Mouse (Mus musculus) limb, embryonic 12.5 days (tissue): ENCODE results near the gene Tm7sf2. TPM values are rescaled to one million over a fixed set of nuclear protein-coding genes. Genes with fewer than 3 reads are reported as not detected.

Experiments used
- ATAC-seq: fragments of 200-750 bp; cut with Nextera tagmentation; 2 replicates; pipeline ENCODE4 v1.8.0; 2017; ENCODE audit warnings: low read depth, moderate TSS enrichment; ENCODE audit not compliant: insufficient number of reproducible peaks, insufficient read depth, low FRiP score, low TSS enrichment
- H3K27ac ChIP-seq: fragments of 300-500 bp; sonication (generic); 2 replicates; pipeline ENCODE4 v1.5.1; 2016; ENCODE audit warnings: mild to moderate bottlenecking, moderate library complexity
- H3K27me3 ChIP-seq: fragments of 300-500 bp; sonication (generic); 2 replicates; pipeline ENCODE4 v1.6.1; 2016; ENCODE audit warnings: mild to moderate bottlenecking, moderate library complexity
- H3K36me3 ChIP-seq: fragments of 300-500 bp; sonication (generic); 2 replicates; pipeline ENCODE4 v1.6.1; 2016; ENCODE audit warnings: mild to moderate bottlenecking, moderate library complexity
- H3K4me1 ChIP-seq: fragments of 300-500 bp; sonication (generic); replicated peaks from 2 replicates; pipeline ENCODE4 v1.6.1; 2016
- H3K4me2 ChIP-seq: fragments of 300-500 bp; sonication (generic); 2 replicates; pipeline ENCODE4 v1.6.1; 2016; ENCODE audit warnings: mild to moderate bottlenecking, moderate library complexity
- H3K4me3 ChIP-seq: fragments of 300-500 bp; sonication (generic); replicated peaks from 2 replicates; pipeline ENCODE4 v1.5.1; 2016; ENCODE audit warnings: mild to moderate bottlenecking
- H3K9ac ChIP-seq: fragments of 300-500 bp; sonication (generic); replicated peaks from 2 replicates; pipeline ENCODE4 v1.6.1; 2016; ENCODE audit warnings: mild to moderate bottlenecking, moderate library complexity
- H3K9me3 ChIP-seq: fragments of 300-500 bp; sonication (generic); 2 replicates; pipeline ENCODE4 v1.6.1; 2016; ENCODE audit warnings: mild to moderate bottlenecking, moderate library complexity
- WGBS: fragments of 180-500 bp; shearing (Covaris S2); methylation state at CpG from one replicate; pipeline ENCODE4 v1.1.7; 2016; 5-methylcytosine and 5-hydroxymethylcytosine counted together
- polyA plus RNA-seq: library from polyadenylated mRNA; unstranded; fragments of >200 nt; fragmentation: Nextera tagmentation; extraction: Ambion mirVana; gene quantifications from 2 replicates; pipeline ENCODE4 v1.2.1, GENCODE M21; 2016

Gene Tm7sf2
- polyA plus RNA-seq, 1 experiment from 2014 or later, result 24.4 TPM

GRCm38 (mm10) chr19:6040002-6040401 lies 28.2 kb downstream of the Tm7sf2 start:
- Histone ChIP-seq H3K4me1 (peaks cover under 1% of the 10 kb centered on the region; the same call in 1 of the 2 replicates), H3K27me3 (no peaks in the 10 kb centered on the region), H3K27ac (no peak overlapping the region), H3K9me3 (no peaks in the 10 kb centered on the region), H3K9ac (no peak overlapping the region), H3K36me3 (no peaks in the 10 kb centered on the region), H3K4me3 (no peak overlapping the region), H3K4me2 (no peak overlapping the region)
- no peak for ATAC-seq

DNA sequence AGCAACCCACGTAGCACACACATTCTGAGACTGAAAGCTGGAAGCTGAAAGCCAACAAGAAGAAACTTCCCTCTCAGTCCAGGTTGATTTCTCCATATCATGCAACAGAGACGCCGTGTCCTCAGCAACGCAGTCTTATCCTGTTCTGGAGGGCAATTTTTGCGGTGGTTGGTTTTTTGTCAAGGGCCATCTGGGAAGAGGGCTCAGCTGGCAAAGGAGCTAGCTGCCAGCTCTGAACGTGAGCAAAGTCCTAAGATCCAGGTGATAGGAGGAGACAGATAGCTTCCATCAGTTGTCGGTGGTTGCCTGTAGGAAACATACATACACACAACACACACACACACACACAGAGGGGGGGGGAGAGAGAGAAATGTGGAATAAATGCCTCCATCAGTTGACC lies 29.8 kb downstream of the Tm7sf2 start:
- Histone ChIP-seq H3K9ac (no peak overlapping the region), H3K36me3 (no peaks in the 10 kb centered on the region), H3K4me2 (no peak overlapping the region), H3K4me1 (no peaks in the 10 kb centered on the region), H3K27ac (no peak overlapping the region), H3K27me3 (no peaks in the 10 kb centered on the region), H3K9me3 (no peaks in the 10 kb centered on the region), H3K4me3 (no peak overlapping the region)
- ATAC-seq, result no peak
- 82% methylated on average over 7 of the region's 7 CpGs for WGBS

GRCm38 (mm10) chr19:6037695-6038094 lies 30.5 kb downstream of the Tm7sf2 start:
- Histone ChIP-seq H3K9me3 (no peaks in the 10 kb centered on the region), H3K4me2 (no peak overlapping the region), H3K27me3 (no peaks in the 10 kb centered on the region), H3K4me1 (no peaks in the 10 kb centered on the region), H3K36me3 (no peaks in the 10 kb centered on the region), H3K27ac (no peak overlapping the region), H3K9ac (no peak overlapping the region), H3K4me3 (no peak overlapping the region)
- ATAC-seq, result no peak

DNA sequence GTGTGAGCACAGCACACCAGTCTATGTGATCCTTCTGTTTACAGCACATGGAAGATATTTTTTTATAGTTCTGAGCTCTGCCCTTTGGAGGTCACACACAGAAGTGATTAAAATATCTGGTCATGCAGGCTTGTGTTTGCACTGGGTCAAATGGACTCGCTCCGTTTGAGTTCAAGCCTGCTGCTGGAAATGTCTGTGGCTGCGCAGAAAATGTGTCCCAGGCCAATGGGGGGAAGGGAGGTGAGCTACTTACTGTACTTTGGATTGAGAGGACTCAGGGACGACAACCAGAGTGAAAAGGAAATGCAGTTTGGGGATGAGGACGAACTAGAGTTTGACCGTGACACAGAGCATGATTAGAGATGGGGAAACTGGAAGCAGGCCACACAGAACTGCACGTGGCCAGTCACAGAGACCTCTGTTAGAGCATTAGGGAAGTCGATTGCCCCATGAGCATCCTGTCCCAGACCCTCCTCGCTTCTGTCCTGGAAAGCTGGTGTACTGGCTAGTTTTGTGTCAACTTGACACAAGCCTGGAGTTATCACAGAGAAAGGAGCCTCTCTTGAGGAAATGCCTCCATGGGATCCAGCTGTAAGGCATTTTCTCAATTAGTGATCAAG lies 32.1 kb downstream of the Tm7sf2 start:
- H3K36me3 ChIP-seq, result no peaks in the 10 kb centered on the region
- no peaks in the 10 kb centered on the region for H3K4me1 ChIP-seq
- H3K27ac ChIP-seq, result no peak overlapping the region
- H3K4me2 ChIP-seq, result no peak overlapping the region
- H3K9ac ChIP-seq, result no peak overlapping the region
- no peak overlapping the region for H3K4me3 ChIP-seq
- H3K9me3 ChIP-seq, result no peaks in the 10 kb centered on the region
- no peak for ATAC-seq
- WGBS, result 73% methylated on average over 9 of the region's 9 CpGs
- H3K27me3 ChIP-seq, result no peaks in the 10 kb centered on the region

- Histone ChIP-seq H3K36me3 (no peaks in the 10 kb centered on the region), H3K27ac (no peak overlapping the region), H3K4me2 (no peak overlapping the region), H3K4me1 (no peaks in the 10 kb centered on the region), H3K9me3 (no peaks in the 10 kb centered on the region), H3K27me3 (no peaks in the 10 kb centered on the region), H3K9ac (no peak overlapping the region), H3K4me3 (no peak overlapping the region)
- ATAC-seq, result no peak
- WGBS, result 68% methylated on average over 14 of the region's 14 CpGs
These were observed 37.5 kb downstream of the Tm7sf2 start for GRCm38 (mm10) chr19:6030520-6031280.

- WGBS, result 79% methylated on average over 9 of the region's 9 CpGs
- no peak overlapping the region for H3K9ac ChIP-seq
- no peaks in the 10 kb centered on the region for H3K9me3 ChIP-seq
- H3K36me3 ChIP-seq, result no peaks in the 10 kb centered on the region
- H3K4me2 ChIP-seq, result no peak overlapping the region
- H3K4me3 ChIP-seq, result no peak overlapping the region
- no peak for ATAC-seq
- H3K4me1 ChIP-seq, result no peaks in the 10 kb centered on the region
- no peak overlapping the region for H3K27ac ChIP-seq
- H3K27me3 ChIP-seq, result no peaks in the 10 kb centered on the region
These were observed 38.7 kb downstream of the Tm7sf2 start for GRCm38 (mm10) chr19:6029426-6029825.

DNA sequence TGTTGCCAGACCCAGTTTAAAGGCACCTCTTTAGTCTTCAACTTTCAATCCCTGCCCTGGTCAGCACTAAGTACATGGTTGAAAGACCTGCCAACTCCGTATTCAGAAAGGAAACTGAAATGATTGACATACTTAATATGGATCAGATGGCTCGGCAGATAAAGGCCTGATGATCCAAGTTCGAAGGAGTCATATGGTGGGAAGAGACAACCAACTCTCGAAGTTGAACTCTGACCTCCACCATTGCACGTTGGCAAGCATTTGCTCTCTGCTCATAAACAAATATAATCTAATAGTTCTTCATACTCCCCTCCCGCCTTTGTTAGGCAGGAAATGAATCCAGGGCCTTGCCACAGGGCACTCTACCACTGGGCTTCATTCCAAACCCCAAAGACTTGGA lies 39.2 kb downstream of the Tm7sf2 start:
- no peaks in the 10 kb centered on the region for H3K36me3 ChIP-seq
- no peaks in the 10 kb centered on the region for H3K27me3 ChIP-seq
- H3K4me1 ChIP-seq, result no peaks in the 10 kb centered on the region
- no peak overlapping the region for H3K9ac ChIP-seq
- H3K9me3 ChIP-seq, result no peaks in the 10 kb centered on the region
- no peak overlapping the region for H3K4me3 ChIP-seq
- 85% methylated on average over 6 of the region's 6 CpGs for WGBS
- no peak for ATAC-seq
- H3K27ac ChIP-seq, result no peak overlapping the region
- H3K4me2 ChIP-seq, result no peak overlapping the region

GRCm38 (mm10) chr19:6023930-6024329 lies 44.2 kb downstream of the Tm7sf2 start:
- ATAC-seq, result no peak
- no peak overlapping the region for H3K4me3 ChIP-seq
- 78% methylated on average over 7 of the region's 7 CpGs for WGBS

GRCm38 (mm10) chr19:6023059-6023458 lies 45.1 kb downstream of the Tm7sf2 start:
- 67% methylated on average over 8 of the region's 8 CpGs for WGBS
- H3K27ac ChIP-seq, result no peak overlapping the region
- H3K27me3 ChIP-seq, result 0 out of 2 replicates have a peak, but pooled peaks cover 4% of the 10 kb centered on the region
- no peak overlapping the region for H3K4me2 ChIP-seq
- H3K4me3 ChIP-seq, result no peak overlapping the region
- H3K4me1 ChIP-seq, result no peaks in the 10 kb centered on the region
- no peak for ATAC-seq
- no peak overlapping the region for H3K9ac ChIP-seq
- H3K36me3 ChIP-seq, result no peaks in the 10 kb centered on the region
- no peaks in the 10 kb centered on the region for H3K9me3 ChIP-seq

More at GRCm38 (mm10) chr19:6023930-6024329, 44.2 kb downstream of the Tm7sf2 start:
- Histone ChIP-seq H3K9ac (no peak overlapping the region), H3K27me3 (0 out of 2 replicates have a peak, but pooled peaks cover 4% of the 10 kb centered on the region), H3K9me3 (no peaks in the 10 kb centered on the region), H3K4me2 (no peak overlapping the region), H3K27ac (no peak overlapping the region), H3K36me3 (no peaks in the 10 kb centered on the region), H3K4me1 (no peaks in the 10 kb centered on the region)

DNA sequence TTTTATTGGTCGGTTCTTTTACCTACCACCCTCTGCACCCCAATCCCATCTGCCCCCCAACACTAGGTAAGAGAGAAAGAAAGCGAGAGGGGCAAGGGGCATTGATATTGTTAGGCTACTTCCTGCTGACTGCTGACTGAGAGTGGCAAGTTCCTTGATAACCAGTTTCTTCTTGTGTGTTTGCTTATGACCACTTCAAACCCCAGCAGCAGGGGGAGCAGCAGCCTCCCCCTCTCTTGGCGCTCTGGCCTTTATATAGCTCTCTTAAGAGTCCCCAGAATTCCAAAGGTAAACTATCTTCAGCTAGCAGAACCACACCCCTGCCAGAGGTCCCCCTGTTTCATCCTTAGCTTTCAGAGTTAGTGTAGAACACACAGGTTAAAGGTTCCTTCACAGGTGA lies 47.9 kb downstream of the Tm7sf2 start:
- ATAC-seq, result no peak
- Histone ChIP-seq H3K27me3 (peaks cover 23% of the 10 kb centered on the region), H3K36me3 (no peaks in the 10 kb centered on the region), H3K9me3 (no peaks in the 10 kb centered on the region), H3K27ac (no peak overlapping the region), H3K4me1 (peaks cover 6% of the 10 kb centered on the region), H3K9ac (no peak overlapping the region), H3K4me2 (no peak overlapping the region), H3K4me3 (no peak overlapping the region)
- WGBS, result 54% methylated on average over 3 of the region's 3 CpGs

DNA sequence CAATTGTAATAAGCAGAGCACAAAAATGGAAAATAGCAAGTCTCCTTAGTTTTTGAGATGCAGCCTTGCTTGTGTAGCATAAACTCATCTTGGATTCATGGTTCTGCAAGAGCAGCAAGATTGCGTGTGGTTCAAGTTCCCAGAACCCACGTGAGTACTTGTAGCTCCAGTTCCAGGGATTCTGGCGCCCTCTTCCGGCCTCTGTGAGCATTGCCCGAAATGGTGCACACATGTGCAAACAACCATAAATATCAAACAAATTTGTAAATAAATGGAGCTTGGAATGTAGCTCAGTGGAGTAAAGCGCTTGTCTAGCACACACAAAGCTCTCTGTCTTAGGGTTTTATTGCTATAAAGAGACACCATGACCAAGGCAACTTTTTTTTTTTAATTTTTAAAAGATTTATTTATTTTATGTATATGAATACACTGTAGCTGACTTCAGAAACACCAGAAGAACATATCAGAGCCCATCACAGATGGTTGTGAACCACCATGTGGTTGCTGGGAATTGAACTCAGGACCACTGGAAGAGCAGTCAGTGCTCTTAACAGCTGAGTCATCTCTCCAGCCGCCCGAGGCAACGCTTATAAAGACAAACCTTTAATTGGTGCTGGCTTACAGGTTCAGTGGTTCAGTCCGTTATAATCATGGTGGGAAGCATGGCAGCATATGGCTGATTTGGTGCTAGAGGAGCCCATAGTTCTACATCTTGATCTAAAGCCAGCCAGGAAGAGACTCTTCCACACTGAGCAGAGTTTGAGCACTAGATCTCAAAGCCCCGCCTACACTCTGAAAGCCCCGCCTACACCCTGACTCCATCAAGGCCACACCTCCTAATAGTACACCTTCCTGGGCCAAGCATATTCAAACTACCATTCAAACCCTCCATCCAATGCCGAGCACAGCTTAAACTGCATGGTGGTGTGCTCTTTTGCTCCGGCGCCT lies 49.8 kb downstream of the Tm7sf2 start:
- 31% methylated on average over 15 of the region's 15 CpGs for WGBS
- Histone ChIP-seq H3K27ac (no peak overlapping the region), H3K4me1 (peaks cover 6% of the 10 kb centered on the region), H3K9me3 (no peaks in the 10 kb centered on the region), H3K4me2 (no peak overlapping the region), H3K4me3 (no peak overlapping the region), H3K36me3 (no peaks in the 10 kb centered on the region), H3K27me3 (peaks cover 35% of the 10 kb centered on the region), H3K9ac (no peak overlapping the region)
- no peak for ATAC-seq
